Mouse (Mus musculus): ENCODE data around the gene Dusp22. TPM values are rescaled to one million over a fixed set of nuclear protein-coding genes. Genes with fewer than 3 reads are reported as not detected.

The Dusp22 gene
- polyA plus RNA-seq, 1 experiment from 2014 or later: 16.2 TPM

DNA sequence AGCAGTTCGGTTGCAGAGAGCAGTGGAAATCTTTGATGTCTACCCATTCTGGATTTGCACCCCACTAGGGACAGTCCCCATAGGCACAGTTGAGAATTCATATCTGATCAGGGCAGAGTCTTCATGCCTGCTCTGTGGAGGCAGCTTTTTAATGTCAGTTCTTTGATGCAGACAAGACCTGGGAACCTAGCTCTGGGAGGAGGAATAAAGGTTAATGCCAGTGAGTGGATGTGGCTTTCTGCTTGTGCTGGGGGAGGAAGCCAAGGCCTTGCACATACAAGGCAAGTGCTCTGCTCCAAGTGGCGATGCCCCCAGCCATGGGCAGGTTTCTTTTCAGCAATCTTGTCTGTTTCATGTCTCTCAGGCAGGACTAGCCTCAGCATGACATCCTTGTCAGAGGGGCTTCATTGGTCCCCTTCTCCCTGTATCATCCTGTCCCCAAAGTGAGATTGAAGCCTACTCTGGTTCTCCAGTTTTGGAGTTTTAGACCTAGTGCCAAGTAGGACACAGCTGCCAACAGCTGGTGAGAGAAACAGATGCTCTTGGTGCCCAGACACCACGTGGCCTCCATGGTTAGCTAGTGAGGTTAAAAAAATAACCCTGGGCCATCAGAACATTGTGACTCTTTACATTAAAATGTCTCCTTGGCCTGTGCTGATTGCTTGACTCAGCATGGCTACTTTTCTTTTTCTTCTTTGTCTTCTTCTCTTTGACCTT is 100.7 kb downstream of the Dusp22 start:
- Histone ChIP-seq H3K4me3 (no peak overlapping the region), H3K9me3 (replicated peaks) (no peaks in the 10 kb centered on the region), H3K4me1 (no peaks in the 10 kb centered on the region), H3K27me3 (ENCODE audit: low read depth, poor library complexity, severe bottlenecking) (no peaks in the 10 kb centered on the region), H3K27ac (replicated peaks) (no peak overlapping the region), H3K36me3 (no peaks in the 10 kb centered on the region)
- DNase-seq (ENCODE audit: low spot score): no peak
- 78% methylated on average over 3 of the region's 3 CpGs for WGBS

Other genes starting within 250 kb of the Dusp22 start
- 262 and 264 TPM in 2 replicates for gene Uqcrfs1, start 114.6 kb upstream of the Dusp22 start, polyA plus RNA-seq (2016; fragmentation: Nextera tagmentation; extraction: Ambion mirVana)
- gene Irf4, start 89.2 kb downstream of the Dusp22 start, polyA plus RNA-seq (2016; fragmentation: Nextera tagmentation; extraction: Ambion mirVana): 0.04 TPM in 1 of 2 replicates, not detected in the other

Measured in midbrain, embryonic 10.5 days (tissue).